Mouse (Mus musculus) urinary bladder, postnatal 4 days (tissue): ENCODE data around the gene Wwc1.

Experiments
- DNase-seq, 2 experiments: peaks; one replicate each; pipeline ENCODE4 v3.0.0; 2021 to 2022; ENCODE audit warnings: low spot score in 2 of 2

Wwc1 gene

GRCm38 (mm10) chr11:35973135-35973534, 7.2 kb downstream of the Wwc1 start:
- DNase-seq: no peak

DNA sequence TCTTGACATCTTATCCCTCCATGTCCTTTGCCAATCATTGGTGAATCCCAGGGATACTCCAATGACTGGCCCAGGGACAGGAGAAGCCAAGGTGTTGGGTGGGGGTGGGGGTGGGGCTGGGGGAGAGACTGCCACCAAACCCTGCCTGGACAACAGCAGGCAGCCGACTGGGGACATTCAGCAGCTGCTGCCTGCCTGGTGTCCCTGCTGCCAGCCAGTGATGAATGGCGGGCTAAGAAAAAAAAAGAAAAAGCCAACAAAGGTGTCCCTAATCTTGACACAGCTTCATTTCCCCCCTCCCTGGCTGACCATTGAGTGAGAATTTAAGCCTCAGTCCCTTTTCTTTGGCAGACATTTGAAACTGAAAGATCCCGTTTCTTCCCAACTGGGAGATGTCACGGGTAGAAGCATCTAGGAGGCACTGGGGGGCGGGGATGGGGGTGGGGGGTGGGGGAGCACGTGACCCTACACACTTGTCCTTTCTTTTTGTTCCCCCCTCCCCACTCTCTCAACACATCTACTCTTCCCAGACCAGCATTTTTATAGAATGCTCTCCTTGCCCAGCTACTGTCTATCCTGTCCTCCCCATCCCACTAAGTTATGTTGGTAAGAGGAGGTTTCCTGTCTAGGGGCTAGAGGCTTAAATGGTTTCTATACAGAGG, 7.9 kb downstream of the Wwc1 start:
- no peak for DNase-seq

- no peak for DNase-seq
Measured at GRCm38 (mm10) chr11:35970806-35971705, 9.3 kb downstream of the Wwc1 start.

DNA sequence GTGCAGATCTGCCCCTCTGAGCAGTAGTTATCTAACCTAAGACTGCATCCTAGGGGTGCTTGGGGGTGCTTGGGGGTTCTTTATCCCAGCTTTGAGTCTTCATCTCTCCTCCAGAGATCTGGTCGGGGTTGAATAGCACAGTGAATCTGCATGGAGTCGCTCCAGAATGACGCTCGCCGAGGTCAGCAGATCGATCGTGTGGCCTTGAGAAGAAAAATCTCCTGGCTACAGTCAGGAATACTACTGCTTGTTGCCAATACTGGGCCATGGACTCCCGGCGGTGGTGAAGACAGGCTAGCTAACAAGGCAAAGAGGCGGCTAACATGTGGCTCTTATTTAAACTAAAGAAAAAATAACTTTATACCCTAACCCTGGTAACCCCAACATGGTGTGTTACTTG, 12.0 kb downstream of the Wwc1 start:
- no peak for DNase-seq

DNA sequence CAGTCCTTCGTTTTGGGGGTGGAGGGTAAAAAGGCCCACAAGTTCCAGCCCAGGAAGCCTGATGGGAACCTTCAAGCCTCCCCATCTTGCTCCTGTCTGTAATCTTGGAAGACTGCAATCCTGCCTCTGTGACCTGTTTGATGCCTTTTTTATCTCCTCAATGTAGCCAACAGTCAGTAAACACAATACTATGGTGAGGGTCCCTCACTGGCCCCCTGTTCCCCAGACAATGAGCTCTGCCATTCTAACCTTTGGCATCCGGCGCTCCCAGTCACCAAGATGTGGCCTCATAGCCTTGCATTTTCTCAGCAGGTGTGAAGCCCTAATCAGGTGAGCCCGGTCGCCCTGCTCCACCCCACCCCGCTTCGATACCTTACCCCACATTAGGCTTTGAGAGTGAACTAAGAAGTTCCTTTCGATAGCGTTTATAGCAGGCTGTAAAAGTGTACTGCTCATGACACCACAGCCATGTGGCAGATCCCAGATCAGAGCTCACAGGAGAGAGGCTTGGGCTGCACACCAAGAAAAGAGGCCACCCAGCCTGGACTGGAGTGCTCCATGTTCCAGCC, 16.3 kb downstream of the Wwc1 start:
- no peak for DNase-seq

DNA sequence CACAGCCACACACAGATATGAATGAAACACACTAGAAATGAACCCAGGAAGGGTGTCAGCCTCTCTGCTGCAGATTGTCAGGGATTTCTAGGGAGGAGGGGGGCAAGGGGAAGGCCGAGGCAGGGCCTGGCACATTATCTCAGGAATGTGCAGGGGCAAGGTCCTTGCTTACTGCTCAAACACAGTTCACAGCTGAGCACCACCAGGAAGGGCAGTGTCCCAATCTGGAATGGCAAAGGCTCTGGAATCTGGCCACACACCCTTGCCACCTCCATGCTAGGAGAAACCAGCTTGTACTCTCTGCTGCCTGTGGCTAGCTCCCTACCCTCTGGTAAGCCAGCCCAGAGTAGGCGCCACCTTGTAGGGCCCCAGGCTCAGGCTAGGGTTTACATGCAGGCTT, 16.8 kb downstream of the Wwc1 start:
- no peak for DNase-seq

- no peak for DNase-seq
Measured at GRCm38 (mm10) chr11:35962431-35962830, 17.9 kb downstream of the Wwc1 start.

- DNase-seq: no peak
Measured at GRCm38 (mm10) chr11:35959270-35959669, 21.1 kb downstream of the Wwc1 start.

DNA sequence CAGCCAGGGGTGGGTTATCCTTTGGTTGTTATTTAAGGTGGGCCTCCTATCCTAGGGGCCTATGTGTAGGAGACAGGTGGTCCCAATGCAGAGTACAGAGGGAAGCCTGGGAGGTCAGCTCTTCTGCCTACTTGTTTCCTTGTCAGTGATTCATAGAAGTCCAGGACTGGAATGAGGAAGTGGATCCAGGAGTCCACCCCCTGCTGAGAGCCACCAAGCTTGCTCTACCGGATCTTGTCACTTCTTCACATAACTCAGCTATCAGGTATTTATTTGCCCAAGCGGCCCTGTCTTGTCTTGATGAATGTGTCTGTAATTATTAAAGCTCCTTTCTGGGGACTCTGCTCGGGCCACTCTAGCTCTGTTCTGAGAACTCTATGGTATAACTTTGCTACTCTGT, 24.8 kb downstream of the Wwc1 start:
- DNase-seq: peak in 1 of 2 experiments; percentile 37

GRCm38 (mm10) chr11:35953179-35953578, 27.1 kb downstream of the Wwc1 start:
- DNase-seq: no peak

DNA sequence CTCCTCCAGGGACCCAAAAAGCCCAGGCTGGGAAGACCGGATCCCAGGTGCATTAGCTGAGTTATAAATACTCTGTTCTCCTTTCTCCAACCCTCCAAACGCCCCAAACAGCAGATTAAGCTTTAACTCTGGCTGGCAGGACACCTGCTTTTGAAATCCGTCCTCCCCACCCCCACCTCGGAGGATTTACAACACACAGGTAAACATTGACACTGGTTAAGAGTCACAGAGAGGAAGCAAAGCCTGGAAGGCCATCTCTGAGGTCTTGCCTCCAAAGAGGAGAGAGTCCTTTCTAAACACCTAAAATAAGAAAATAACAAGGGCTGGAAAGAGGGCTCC, 28.6 kb downstream of the Wwc1 start:
- no peak for DNase-seq

DNA sequence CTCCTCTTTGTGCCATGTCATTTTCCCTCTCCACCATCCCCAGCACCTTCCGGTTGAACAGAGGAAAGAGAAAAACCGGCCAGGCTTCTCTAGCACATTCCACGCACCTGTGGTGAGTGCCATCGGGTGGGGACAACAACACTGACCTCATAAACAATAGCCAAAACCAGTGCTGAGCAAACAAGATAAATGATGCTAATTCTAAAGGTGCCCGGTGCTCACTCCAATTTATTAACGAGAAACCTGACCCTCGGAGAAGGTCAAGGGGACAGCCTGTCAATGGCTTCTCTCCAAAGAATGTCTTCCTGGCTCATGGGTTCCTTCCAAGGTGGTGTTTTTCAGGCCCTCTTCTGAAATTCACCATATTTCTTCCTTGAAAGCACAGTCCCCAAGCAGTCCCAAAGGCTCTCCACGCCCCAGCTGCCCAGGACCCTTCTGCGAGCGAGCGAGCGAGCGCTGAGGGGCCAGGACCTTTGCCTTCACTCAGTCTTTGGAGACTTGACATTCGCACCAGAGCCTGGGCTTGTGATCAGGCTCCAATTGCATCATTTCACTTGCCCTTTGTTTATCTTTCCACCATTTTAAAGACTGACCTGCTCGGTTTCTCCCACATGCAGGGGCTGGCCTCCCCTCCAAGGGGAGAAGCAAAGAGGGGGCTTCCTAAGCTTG, 29.1 kb downstream of the Wwc1 start:
- DNase-seq: no peak

GRCm38 (mm10) chr11:35950466-35950865, 29.9 kb downstream of the Wwc1 start:
- no peak for DNase-seq

GRCm38 (mm10) chr11:35950011-35950410, 30.3 kb downstream of the Wwc1 start:
- no peak for DNase-seq

DNA sequence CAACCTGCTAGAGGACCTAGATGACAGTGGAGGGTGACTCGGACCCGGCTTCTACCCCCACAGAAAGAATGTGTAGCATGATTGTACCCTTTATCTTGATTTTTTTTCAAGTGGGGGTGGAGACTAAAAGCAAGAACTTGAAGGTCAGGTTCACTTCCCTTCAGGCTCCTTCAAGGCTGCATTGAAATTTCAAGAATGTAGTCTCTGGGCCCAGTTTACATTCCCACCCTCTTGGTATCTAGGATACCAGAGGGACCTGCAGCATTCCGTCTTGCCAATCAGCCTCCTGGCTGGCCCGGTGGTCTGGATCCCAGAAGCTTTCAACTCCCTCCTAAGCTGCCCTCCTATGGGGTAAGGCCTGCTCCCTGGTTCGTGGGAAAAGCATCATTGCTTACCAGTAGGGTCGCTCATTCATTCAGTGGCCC, 31.9 kb downstream of the Wwc1 start:
- no peak for DNase-seq

DNA sequence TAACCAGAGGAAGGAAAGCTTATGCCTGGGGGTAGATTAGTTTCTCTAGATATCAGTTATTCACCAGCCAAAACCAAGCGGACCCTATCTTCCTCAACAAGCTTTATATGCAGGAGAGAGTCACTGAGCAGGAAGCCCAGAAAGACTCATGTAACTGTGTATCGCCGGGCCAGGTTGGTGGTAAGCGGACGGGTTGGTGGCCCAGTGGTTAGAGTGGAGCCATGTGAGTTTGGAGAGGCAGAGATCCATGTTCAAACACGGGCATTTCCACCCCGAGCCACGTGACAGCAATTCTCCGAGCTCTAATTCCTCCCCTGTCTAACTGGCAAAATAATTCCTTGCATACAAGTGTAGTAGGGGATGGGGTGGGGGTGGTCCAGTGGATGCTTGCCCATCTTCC, 32.4 kb downstream of the Wwc1 start:
- DNase-seq: no peak

- DNase-seq: no peak
Measured at GRCm38 (mm10) chr11:35945187-35945586, 35.1 kb downstream of the Wwc1 start.

DNA sequence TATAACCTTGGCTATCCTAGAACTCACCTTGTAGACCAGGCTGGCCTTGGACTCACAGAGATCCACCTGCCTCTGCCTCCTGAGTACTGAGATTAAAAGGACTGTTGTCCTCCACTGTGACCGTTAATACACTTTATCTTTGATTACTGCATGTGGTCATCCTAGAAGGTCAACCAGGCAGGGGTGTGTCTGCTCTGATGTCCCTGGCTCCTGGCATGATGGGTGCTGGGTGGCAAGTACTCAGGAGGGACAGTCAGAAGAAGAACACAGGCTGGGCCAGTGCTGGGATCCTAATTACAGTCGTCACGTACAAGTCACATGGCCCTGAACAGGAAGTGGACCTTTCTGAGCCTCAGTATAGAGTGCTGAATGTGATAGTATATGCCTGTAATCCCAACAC, 38.7 kb downstream of the Wwc1 start:
- no peak for DNase-seq

DNA sequence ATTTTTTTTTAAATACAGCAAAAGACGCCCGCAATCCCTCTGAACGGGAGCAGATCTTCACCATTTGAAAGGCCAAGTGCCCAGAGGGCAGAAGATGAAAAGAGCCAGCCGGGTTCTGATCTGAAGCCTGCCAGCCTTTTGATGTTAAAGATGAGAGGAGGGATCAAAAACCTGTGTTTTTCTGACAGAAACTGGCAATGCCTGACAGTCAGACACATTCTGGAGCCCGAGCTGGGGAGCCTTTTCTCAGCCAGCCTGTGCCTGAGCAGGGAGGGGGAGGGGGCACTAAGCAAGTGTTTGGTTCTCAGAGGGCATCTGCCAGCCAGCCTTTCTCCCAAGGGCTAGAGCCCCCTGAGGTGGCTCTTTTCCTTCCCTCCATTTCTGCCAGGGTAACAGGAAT, 39.3 kb downstream of the Wwc1 start:
- DNase-seq: no peak

GRCm38 (mm10) chr11:35938790-35939385, 41.4 kb downstream of the Wwc1 start:
- no peak for DNase-seq

DNA sequence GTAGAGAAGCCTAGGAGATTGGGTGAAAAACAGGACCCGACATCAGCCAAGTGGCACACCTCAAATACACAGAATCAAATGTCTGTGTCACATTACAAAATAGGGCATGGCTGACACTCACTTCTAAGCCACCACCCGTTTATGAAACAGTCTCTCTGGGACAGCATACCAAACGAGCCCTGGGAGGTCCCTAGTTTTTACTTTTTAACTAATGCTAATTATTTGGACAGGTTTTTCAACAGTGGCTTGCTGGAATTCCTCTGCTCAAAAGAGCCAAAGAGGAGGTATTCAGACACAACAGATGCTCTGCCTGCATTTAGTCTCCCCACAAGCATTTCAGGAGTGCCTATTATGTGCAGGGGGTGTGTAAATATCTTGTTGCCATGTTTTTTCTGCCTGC, 44.7 kb downstream of the Wwc1 start:
- DNase-seq: no peak

GRCm38 (mm10) chr11:35935133-35935532, 45.2 kb downstream of the Wwc1 start:
- no peak for DNase-seq
